Mouse (Mus musculus) ovary, adult 18-20 months (tissue): Measurements from ENCODE around the gene Tbc1d10a.

Experiments used
- DNase-seq: peaks from one replicate; pipeline ENCODE4 v3.0.0; 2022; ENCODE audit warnings: low spot score, mixed read lengths

Gene Tbc1d10a

GRCm38 (mm10) chr11:4238167-4238566 is 51.6 kb downstream of the Tbc1d10a start:
- DNase-seq: no peak

- DNase-seq: no peak
These were observed 53.1 kb downstream of the Tbc1d10a start for GRCm38 (mm10) chr11:4239691-4240090.

DNA sequence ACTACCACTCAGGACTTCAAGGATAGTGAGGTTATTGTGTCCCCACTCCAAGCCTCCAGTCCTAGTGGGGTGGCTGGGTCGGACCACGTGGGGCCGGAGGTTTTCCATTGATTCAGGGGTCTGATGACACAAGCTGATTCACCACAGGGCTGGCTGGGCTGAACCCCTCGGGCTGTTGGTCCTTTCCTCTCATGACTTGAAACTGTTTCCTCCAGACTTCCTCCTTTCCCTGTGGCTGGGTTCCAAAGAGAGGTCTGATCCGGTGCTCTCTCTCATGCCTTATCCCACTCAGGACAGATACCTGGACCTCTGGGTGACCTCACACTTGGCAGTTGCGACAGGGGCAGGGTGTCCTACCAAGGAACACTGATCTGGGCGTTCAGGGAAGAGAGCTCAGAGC is 53.6 kb downstream of the Tbc1d10a start:
- DNase-seq: no peak

GRCm38 (mm10) chr11:4241180-4241579 is 54.6 kb downstream of the Tbc1d10a start:
- no peak for DNase-seq

- DNase-seq: no peak
These were observed 59.5 kb downstream of the Tbc1d10a start for GRCm38 (mm10) chr11:4246126-4246525.

DNA sequence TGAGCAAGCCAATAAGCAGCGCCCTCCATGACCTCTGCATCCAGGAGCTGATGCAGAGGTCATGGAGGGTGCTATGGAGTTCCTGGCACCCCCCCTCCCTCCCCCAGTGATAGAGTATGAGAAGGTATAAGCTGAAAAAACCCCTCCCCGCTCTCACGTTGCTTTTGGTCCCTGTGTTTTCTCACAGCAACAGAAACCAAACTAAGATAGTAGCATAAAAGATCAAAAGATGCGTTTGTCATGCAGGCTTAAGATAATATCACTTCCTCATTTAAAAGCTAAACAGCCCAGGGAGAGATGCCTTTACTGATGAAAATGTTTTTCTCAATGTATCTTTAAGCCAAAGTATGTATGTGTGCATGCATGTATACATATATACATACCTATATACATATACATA is 60.0 kb downstream of the Tbc1d10a start:
- DNase-seq: no peak

- no peak for DNase-seq
These were observed 60.8 kb downstream of the Tbc1d10a start for GRCm38 (mm10) chr11:4247201-4247959.

DNA sequence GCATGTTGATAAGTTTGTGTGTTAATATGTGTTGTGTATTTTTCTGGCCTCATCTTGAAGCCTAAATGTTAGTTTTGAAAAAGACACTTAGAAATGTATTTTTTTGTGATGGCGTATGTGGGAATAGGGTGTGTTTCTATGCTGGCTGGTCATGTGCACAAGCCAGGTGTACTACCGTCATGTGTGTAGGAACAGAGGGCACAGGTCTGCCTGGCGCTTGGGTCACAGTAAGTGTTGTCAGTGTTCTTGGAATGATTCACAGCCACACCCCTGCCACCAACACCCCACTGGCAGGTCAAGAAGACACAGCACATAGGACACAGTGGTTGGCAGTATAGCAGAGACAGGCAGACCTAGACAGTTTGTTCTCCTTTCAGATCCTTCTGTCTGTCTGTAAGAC is 62.6 kb downstream of the Tbc1d10a start:
- no peak for DNase-seq

GRCm38 (mm10) chr11:4250290-4250689 is 63.7 kb downstream of the Tbc1d10a start:
- DNase-seq: no peak

DNA sequence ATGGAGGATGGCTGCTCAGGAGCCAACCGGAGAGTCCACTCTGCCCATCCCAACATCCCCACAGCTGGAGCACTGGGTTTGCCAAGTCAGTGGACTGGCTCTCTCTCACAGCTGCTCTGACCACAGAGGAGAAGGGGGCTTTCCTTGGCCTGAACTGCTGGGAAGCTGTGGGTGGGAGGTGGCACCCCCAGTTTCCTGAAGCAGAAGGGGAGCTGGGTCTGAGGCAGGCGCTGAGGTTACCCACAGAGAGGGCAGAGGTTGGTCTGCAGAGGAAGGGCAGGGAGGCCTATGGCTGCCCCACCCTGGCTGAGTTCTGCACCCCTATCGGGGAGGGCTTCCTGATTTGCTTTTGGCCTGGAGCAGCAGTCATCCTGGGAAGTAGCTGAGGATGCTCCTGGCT is 64.8 kb downstream of the Tbc1d10a start:
- DNase-seq: no peak

GRCm38 (mm10) chr11:4252886-4253285 is 66.3 kb downstream of the Tbc1d10a start:
- no peak for DNase-seq

DNA sequence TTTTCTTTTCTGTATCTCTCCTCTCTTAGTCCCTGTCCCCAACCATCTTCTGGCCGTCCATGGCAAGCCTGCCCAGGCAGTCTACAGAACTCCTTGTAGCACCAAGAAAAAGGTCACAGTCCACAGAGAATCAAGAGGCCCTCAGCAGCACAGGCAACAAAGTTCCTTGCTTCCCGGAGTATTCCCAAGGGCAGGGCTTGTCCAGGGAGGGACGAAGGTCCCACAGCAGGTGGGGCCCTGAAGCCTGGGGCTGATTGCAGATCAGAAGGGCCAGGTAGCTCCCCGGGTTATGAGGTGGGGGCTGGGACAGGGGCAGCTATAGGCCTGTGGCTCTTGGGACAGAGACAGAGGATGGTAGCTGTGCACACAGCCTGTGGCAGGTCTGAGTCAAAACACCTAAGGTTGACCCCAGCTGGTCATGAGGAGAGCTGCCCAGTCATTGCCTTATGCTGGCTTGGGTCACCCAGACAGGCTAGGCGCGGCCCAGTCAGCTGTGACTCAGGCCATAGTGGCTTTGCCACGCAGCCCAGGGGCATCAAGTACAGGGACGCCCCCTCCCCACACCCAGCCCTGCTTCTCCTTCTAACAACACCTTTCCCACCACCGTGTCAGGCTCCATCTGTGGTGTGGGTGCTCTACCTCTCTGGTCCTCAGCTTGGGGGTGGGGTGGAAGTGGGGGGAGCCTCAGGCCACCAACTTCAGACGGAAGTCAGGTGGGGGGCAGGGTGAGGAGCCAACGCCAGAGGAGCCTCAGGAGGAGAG is 70.4 kb downstream of the Tbc1d10a start, which contains the start of gene Lif:
Gene Lif (plus strand): TSS at position 712 of the 762 bp plus-strand sequence.
- DNase-seq: no peak

DNA sequence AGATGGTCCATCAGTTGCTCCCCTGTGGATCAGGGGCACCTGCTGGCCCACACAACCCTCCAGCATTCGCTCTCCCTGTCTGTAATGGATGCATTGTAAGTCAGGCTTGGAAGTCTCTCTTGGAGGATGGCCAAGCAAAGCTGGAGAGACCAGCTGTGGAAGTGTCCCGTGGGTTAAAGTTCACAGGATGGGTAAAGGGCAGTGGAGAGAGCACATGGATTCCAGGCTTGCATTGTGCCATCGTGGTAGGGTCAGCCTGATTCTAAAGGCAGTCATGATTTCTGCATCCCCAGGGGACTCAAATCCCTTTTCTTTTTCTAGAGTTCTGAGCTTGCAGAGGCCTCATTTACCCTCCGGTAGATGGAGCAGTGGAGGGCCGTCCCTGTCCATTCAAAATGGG is 71.2 kb downstream of the Tbc1d10a start:
- no peak for DNase-seq

DNA sequence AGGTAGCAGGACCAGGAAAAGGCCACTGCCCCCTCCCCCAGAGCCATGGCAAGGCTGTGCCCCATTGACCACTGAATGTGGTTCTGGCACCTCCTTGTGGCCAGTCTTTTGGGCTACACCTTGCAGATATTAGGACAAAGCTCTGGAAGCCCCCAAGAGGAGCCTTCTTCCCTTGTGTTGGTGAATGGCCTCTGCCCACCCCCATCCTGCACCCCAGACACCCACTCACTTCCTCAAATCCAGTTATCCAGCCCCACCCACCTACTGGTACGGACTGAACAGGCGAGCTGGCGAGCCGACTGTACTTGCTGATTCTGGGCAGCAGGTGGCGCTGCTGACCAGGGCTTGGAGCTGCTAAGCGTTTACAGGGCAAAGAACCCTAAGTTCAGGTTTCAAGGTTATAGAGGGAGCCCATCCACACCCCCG is 72.1 kb downstream of the Tbc1d10a start:
- peak; percentile 24 for DNase-seq

DNA sequence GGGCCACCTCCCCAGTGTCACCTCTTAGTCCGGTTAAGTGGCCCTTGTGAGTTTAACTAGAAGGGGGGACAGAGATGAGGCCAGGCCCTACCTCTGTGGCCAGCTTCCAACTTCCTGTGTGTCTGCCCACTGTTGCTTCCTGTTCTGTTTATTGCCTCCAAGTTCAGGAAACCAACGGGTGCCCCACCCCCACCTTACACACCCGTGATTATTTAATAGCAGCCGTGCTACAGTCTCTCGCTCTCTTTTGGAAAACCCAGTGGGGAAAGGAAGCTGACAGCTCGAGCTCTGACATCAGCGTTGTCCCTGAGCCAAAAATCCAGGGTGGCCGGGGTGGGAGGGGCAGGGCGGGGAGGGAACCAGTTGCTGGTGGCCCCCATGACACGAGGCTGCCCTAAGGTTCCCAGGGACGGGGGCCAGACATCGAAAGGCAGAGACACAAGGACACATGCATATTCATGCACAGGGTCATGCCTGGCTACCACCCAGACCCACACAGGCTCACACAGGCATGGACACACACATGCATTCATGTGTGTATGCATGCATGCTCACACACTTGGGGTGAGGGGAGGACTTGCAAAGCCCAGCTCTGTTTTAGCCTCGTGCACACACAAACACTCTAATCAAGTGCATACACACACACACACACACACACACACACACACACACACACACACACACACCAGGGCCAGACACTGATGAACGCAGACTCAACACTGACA is 74.0 kb downstream of the Tbc1d10a start:
- no peak for DNase-seq

GRCm38 (mm10) chr11:4261188-4261494 is 74.6 kb downstream of the Tbc1d10a start:
- no peak for DNase-seq

DNA sequence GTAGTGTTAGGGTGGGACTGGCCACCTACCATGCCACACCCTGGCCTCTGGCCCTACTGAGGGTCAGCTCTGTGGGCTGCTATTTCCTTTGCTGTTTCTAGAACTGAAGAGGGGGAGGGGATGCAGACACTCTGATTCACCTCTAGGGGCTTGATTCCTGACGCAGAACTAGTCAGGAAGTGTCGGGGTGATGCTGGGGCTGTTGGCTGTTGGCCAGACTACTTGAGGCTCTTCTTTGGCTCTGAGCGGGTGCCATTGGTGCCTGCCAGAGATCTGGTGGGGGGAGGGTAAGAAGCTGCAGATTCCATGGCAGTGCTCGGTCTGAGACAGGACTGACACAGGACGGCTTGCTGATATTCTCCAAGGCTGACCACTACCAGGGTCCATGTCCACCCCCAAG is 75.4 kb downstream of the Tbc1d10a start:
- no peak for DNase-seq

GRCm38 (mm10) chr11:4262847-4263246 is 76.3 kb downstream of the Tbc1d10a start:
- no peak for DNase-seq

- no peak for DNase-seq
These were observed 76.7 kb downstream of the Tbc1d10a start for GRCm38 (mm10) chr11:4263296-4263695.

- DNase-seq: no peak
These were observed 77.5 kb downstream of the Tbc1d10a start for GRCm38 (mm10) chr11:4264066-4264465.
